In the genomic region with DNA sequence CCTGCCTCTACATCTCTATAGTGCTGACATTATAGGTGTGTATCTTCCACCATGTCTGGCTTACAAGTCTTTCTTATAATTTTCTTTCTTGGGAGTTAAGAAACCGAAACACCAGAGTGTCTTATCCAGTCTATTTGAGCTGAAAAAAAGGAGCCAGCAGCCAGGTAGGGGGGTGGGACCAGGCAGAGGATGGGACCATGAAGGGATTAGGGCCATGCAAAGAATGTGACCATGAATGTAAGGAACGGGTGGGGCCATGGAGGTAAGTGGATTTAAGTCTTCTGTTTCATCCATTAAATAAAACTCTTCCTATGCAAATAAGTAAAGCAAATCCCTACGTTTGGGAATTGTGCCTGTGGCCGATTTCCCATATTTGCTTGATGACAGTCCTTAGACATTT, we compare ENCODE assay signal across 14 mouse cellular contexts.
"Had no signal": no experiment of that assay in that cellular context is flagged by ENCODE, and none has a peak within 500 bp of the region (broad histone marks: within the 10 kb centered on the region; RNA-seq: fewer than 3 reads in every experiment).

No protein-coding gene starts in this region.

- H3K27ac ChIP-seq: kidney, postnatal 0 days; limb, embryonic 15.5 days; liver, embryonic 13.5 days; midbrain, embryonic 15.5 days; neural tube, embryonic 15.5 days had no signal

- H3K27me3 ChIP-seq: limb, embryonic 15.5 days; liver, embryonic 13.5 days; midbrain, embryonic 15.5 days; neural tube, embryonic 15.5 days had no signal

- H3K4me1 ChIP-seq: liver, embryonic 13.5 days; midbrain, embryonic 15.5 days; neural tube, embryonic 15.5 days had no signal

- H3K9ac ChIP-seq: limb, embryonic 15.5 days; liver, embryonic 13.5 days; midbrain, embryonic 15.5 days; neural tube, embryonic 15.5 days had no signal

- H3K9me3 ChIP-seq: limb, embryonic 15.5 days; liver, embryonic 13.5 days; midbrain, embryonic 15.5 days; neural tube, embryonic 15.5 days had no signal

- H3K4me3 ChIP-seq: limb, embryonic 15.5 days; liver, embryonic 13.5 days; midbrain, embryonic 15.5 days; neural tube, embryonic 15.5 days had no signal

- DNase-seq: kidney, adult 9 months; kidney, postnatal 36 days; layer of hippocampus, adult 9-11 months; layer of hippocampus, postnatal 36 days; liver, embryonic 13.5 days; lung, adult 18-20 months; right cerebral cortex, adult 18-20 months; right cerebral cortex, postnatal 25 days; thymus, adult 18-20 months; thymus, postnatal 14 days had no signal

- H3K36me3 ChIP-seq: limb, embryonic 15.5 days; liver, embryonic 13.5 days; midbrain, embryonic 15.5 days; neural tube, embryonic 15.5 days had no signal
